Mouse (Mus musculus): ENCODE results near the gene Rtn4rl2. TPM values are rescaled to one million over a fixed set of nuclear protein-coding genes. Genes with fewer than 3 reads are reported as not detected.
A peak's percentile ranks its signal among the peaks of the same experiment; 100 is the strongest.

The Rtn4rl2 gene
- total RNA-seq, 1 experiment: 0.80 TPM

DNA sequence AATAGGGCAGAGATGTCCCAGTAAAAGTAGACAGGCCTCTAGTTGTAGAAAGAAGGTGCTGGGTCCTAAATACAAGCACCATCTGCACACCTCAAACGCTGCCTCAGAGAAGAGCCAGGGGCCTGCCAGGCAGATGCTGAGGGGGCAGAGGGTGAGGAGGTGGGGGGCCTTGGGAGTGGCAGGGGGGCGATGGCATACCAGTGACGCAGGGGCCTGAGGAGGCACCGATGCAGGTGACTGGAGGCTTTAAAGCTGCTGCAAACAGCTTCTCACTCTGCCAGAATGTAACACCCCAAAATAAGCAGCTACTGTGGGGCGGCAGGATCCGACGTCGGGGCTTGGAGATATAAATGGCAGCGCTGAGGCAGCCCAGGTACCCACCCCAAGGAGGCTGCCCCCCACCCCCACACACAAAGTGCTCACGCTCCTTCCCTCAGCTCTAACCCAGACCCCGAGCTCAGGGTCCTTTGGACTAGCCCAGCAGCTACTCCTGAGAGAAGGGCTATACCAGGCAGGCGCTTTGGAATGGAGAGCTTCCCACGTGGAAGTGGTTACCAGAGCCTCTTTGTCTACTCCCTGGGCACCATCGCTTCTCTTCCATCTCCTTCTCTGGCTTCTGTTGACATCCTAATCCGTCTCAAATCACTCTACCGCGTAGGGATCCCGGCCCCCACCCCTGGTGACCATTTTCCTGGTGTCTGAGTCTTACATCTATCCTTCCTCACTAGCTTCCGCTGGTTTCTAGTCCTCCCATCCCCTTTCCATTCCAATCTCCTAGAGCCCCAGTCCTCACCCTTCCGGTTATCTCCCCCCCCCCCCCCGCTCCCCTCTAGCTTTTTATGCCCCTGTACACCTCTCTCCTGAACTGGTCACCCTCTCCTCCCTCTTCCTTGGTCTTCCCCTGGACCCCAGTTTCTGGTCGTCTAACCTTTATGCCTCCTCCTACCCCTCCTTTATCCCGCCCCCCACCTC is 1.1 kb downstream of the Rtn4rl2 start:
- no peak overlapping the region for H3K27ac ChIP-seq (ENCODE audit: insufficient read depth, low read depth, low read length, poor library complexity, severe bottlenecking)
- peaks cover 0 to 14% of the 10 kb centered on the region in 2 experiments; a peak in 2 of 4 replicates for H3K4me1 ChIP-seq (ENCODE audit: control insufficient read depth in 2 of 2, insufficient read depth in 2 of 2, low read length in 2 of 2, poor library complexity in 1 of 2)
- in situ Hi-C loops (cut with MboI; ENCODE audit: low sequenced_read_pairs in 2 of 2, unreplicated experiment in 2 of 2): no loop called here

DNA sequence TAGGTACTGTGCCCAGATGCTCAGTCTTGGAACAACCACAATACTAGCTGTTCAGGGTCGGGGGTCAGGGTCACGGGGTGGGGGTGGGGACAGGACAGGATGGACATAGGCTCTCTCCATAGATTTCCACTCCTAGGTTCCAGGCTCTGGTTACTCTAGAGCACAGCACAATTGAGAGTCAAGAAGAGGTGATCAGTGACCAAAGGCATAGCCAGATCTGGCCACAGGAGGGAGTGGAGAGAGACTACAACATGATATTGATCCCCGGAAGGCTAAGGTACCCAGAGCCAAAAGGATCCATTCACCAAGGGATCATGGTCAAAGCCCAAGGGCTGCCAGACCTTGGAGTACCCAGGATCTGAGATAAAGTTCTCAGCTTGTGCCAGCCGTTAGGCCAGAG is 1.9 kb downstream of the Rtn4rl2 start:
- in situ Hi-C loops (cut with MboI; ENCODE audit: low sequenced_read_pairs in 2 of 2, unreplicated experiment in 2 of 2): no loop called here
- H3K36me3 ChIP-seq (ENCODE audit: control insufficient read depth, insufficient read depth, low read length, poor library complexity, severe bottlenecking): no peaks in the 10 kb centered on the region
- H3K27ac ChIP-seq (ENCODE audit: insufficient read depth, low read depth, low read length, poor library complexity, severe bottlenecking): no peak overlapping the region
- TF ChIP-seq ZNF384 (IDR thresholded peaks at IDR 0.05; ENCODE audit: low read depth, low read length) (no peak), ZC3H11A (IDR thresholded peaks at IDR 0.05; ENCODE audit: borderline replicate concordance, low read depth, low read length) (no peak), CHD2 (IDR thresholded peaks at IDR 0.05; ENCODE audit: low read depth, low read length) (no peak), MAFK (IDR thresholded peaks at IDR 0.05; ENCODE audit: insufficient read depth, low read depth, low read length) (no peak), HCFC1 (IDR thresholded peaks at IDR 0.05; ENCODE audit: borderline replicate concordance, insufficient read depth, low read length) (no peak)
- H3K9ac ChIP-seq (ENCODE audit: insufficient read depth, low read depth, low read length, poor library complexity, severe bottlenecking): no peak overlapping the region
- no peak for DNase-seq (ENCODE audit: low read depth, low spot score)
- no peaks in the 10 kb centered on the region for H3K9me3 ChIP-seq (ENCODE audit: control insufficient read depth, insufficient read depth, low read depth, low read length)
- peaks cover 0 to 14% of the 10 kb centered on the region in 2 experiments; a peak in 2 of 4 replicates for H3K4me1 ChIP-seq (ENCODE audit: control insufficient read depth in 2 of 2, insufficient read depth in 2 of 2, low read length in 2 of 2, poor library complexity in 1 of 2)
- H3K4me3 ChIP-seq (ENCODE audit: insufficient read depth in 1 of 2, low read depth in 1 of 2, low read length in 2 of 2, poor library complexity in 1 of 2, severe bottlenecking in 1 of 2): no peak overlapping the region

More for the DNA sequence above, 1.1 kb downstream of the Rtn4rl2 start:
- Histone ChIP-seq H3K9ac (ENCODE audit: insufficient read depth, low read depth, low read length, poor library complexity, severe bottlenecking) (no peak overlapping the region), H3K4me3 (ENCODE audit: insufficient read depth in 1 of 2, low read depth in 1 of 2, low read length in 2 of 2, poor library complexity in 1 of 2, severe bottlenecking in 1 of 2) (peak overlapping the region; percentile 78 to 89; a peak in 3 of 4 replicates), H3K36me3 (ENCODE audit: control insufficient read depth, insufficient read depth, low read length, poor library complexity, severe bottlenecking) (no peaks in the 10 kb centered on the region), H3K9me3 (ENCODE audit: control insufficient read depth, insufficient read depth, low read depth, low read length) (no peaks in the 10 kb centered on the region)
- DNase-seq (ENCODE audit: low read depth, low spot score): no peak
- TF ChIP-seq CHD2 (IDR thresholded peaks at IDR 0.05; ENCODE audit: low read depth, low read length) (no peak), ZNF384 (IDR thresholded peaks at IDR 0.05; ENCODE audit: low read depth, low read length) (no peak), ZC3H11A (IDR thresholded peaks at IDR 0.05; ENCODE audit: borderline replicate concordance, low read depth, low read length) (no peak), HCFC1 (IDR thresholded peaks at IDR 0.05; ENCODE audit: borderline replicate concordance, insufficient read depth, low read length) (no peak), MAFK (IDR thresholded peaks at IDR 0.05; ENCODE audit: insufficient read depth, low read depth, low read length) (no peak)

DNA sequence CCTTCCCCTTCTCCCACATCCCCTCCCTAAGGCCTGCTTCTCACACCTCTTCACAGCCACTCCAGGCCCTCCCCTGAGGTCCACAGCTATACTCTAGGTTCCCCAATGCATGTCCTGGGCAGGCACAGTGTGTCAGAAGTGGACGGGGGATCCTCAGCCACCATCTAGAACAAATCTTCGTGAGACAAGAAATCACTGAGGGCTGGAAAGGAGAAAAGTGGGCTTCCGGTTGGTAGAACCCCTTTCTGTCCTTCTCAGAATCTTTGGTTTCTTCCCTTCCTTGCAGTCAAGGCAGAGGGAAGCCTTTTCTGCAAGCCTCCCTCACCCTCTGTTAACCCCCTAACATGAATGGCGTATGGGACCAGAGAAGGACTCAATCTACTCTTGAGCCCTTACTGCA is 2.6 kb downstream of the Rtn4rl2 start:
- no peaks in the 10 kb centered on the region for H3K9me3 ChIP-seq (ENCODE audit: control insufficient read depth, insufficient read depth, low read depth, low read length)
- no peak overlapping the region for H3K27ac ChIP-seq (ENCODE audit: insufficient read depth, low read depth, low read length, poor library complexity, severe bottlenecking)
- TF ChIP-seq CHD2 (IDR thresholded peaks at IDR 0.05; ENCODE audit: low read depth, low read length) (no peak), MAFK (IDR thresholded peaks at IDR 0.05; ENCODE audit: insufficient read depth, low read depth, low read length) (no peak), HCFC1 (IDR thresholded peaks at IDR 0.05; ENCODE audit: borderline replicate concordance, insufficient read depth, low read length) (no peak), ZC3H11A (IDR thresholded peaks at IDR 0.05; ENCODE audit: borderline replicate concordance, low read depth, low read length) (no peak), ZNF384 (IDR thresholded peaks at IDR 0.05; ENCODE audit: low read depth, low read length) (no peak)
- in situ Hi-C loops (cut with MboI; ENCODE audit: low sequenced_read_pairs in 2 of 2, unreplicated experiment in 2 of 2): no loop called here
- H3K9ac ChIP-seq (ENCODE audit: insufficient read depth, low read depth, low read length, poor library complexity, severe bottlenecking): no peak overlapping the region
- no peaks in the 10 kb centered on the region for H3K36me3 ChIP-seq (ENCODE audit: control insufficient read depth, insufficient read depth, low read length, poor library complexity, severe bottlenecking)
- no peak for DNase-seq (ENCODE audit: low read depth, low spot score)
- peaks cover 0 to 11% of the 10 kb centered on the region in 2 experiments; a peak in 2 of 4 replicates for H3K4me1 ChIP-seq (ENCODE audit: control insufficient read depth in 2 of 2, insufficient read depth in 2 of 2, low read length in 2 of 2, poor library complexity in 1 of 2)
- no peak overlapping the region for H3K4me3 ChIP-seq (ENCODE audit: insufficient read depth in 1 of 2, low read depth in 1 of 2, low read length in 2 of 2, poor library complexity in 1 of 2, severe bottlenecking in 1 of 2)

DNA sequence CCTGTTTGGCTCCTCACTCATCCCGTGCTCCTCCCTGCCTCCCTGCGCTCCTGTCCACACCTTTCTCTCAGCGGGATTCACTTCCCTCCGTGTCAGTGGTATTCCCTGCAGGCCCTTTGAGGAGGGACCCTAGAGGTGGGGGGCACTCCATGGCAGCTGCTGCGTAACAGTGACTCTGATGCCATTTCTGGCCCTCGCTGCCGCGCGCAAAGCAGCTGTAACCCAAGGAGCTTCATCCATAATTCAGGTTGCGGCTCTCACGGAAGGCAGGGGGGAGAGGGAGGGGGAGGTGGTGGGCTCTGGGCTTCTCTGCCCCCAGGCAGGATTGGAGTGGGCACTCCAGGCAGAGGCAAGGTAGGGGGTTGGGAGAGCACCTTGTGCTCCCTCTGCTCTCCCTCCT is 3.0 kb downstream of the Rtn4rl2 start:
- DNase-seq (ENCODE audit: low read depth, low spot score): no peak
- TF ChIP-seq HCFC1 (IDR thresholded peaks at IDR 0.05; ENCODE audit: borderline replicate concordance, insufficient read depth, low read length) (no peak), MAFK (IDR thresholded peaks at IDR 0.05; ENCODE audit: insufficient read depth, low read depth, low read length) (no peak), ZC3H11A (IDR thresholded peaks at IDR 0.05; ENCODE audit: borderline replicate concordance, low read depth, low read length) (no peak), ZNF384 (IDR thresholded peaks at IDR 0.05; ENCODE audit: low read depth, low read length) (no peak), CHD2 (IDR thresholded peaks at IDR 0.05; ENCODE audit: low read depth, low read length) (no peak)
- Histone ChIP-seq H3K4me1 (ENCODE audit: control insufficient read depth in 2 of 2, insufficient read depth in 2 of 2, low read length in 2 of 2, poor library complexity in 1 of 2) (peaks cover 0 to 10% of the 10 kb centered on the region in 2 experiments; a peak in 2 of 4 replicates), H3K36me3 (ENCODE audit: control insufficient read depth, insufficient read depth, low read length, poor library complexity, severe bottlenecking) (no peaks in the 10 kb centered on the region), H3K27ac (ENCODE audit: insufficient read depth, low read depth, low read length, poor library complexity, severe bottlenecking) (no peak overlapping the region), H3K4me3 (ENCODE audit: insufficient read depth in 1 of 2, low read depth in 1 of 2, low read length in 2 of 2, poor library complexity in 1 of 2, severe bottlenecking in 1 of 2) (no peak overlapping the region), H3K9ac (ENCODE audit: insufficient read depth, low read depth, low read length, poor library complexity, severe bottlenecking) (no peak overlapping the region), H3K9me3 (ENCODE audit: control insufficient read depth, insufficient read depth, low read depth, low read length) (no peaks in the 10 kb centered on the region)
- in situ Hi-C loops (cut with MboI; ENCODE audit: low sequenced_read_pairs in 2 of 2, unreplicated experiment in 2 of 2): no loop called here
